Mouse (Mus musculus) lung, embryonic 16.5 days (tissue): Measurements from ENCODE around the gene Fcgrt. TPM values are rescaled to one million over a fixed set of nuclear protein-coding genes. Genes with fewer than 3 reads are reported as not detected.
A peak's percentile ranks its signal among the peaks of the same experiment; 100 is the strongest.
"Not testable (repeated sequence)": the region's sequence is repeated elsewhere in the genome, so short reads cannot be mapped to it uniquely, and the experiment has no call there.

Experiments
- ATAC-seq: fragments of 200-750 bp; cut with Nextera tagmentation; 2 replicates; pipeline ENCODE4 v1.8.0; 2017; ENCODE audit warnings: low read depth, mild to moderate bottlenecking, moderate library complexity
- H3K27ac ChIP-seq: fragments of 300-500 bp; sonication (generic); 2 replicates; pipeline ENCODE4 v1.5.1; 2014; ENCODE audit warnings: mild to moderate bottlenecking, control low read depth, low read length
- H3K27me3 ChIP-seq: fragments of 300-500 bp; sonication (generic); 2 replicates; pipeline ENCODE4 v1.6.1; 2014; ENCODE audit warnings: low read depth, low read length, mixed read lengths; ENCODE audit not compliant: control insufficient read depth, insufficient read depth
- H3K36me3 ChIP-seq: fragments of 300-500 bp; sonication (generic); 2 replicates; pipeline ENCODE4 v1.6.1; 2014; ENCODE audit warnings: low read length; ENCODE audit not compliant: control insufficient read depth, insufficient read depth
- H3K4me1 ChIP-seq: fragments of 300-500 bp; sonication (generic); replicated peaks from 2 replicates; pipeline ENCODE4 v1.6.1; 2014; ENCODE audit warnings: low read length, mixed read lengths; ENCODE audit not compliant: control insufficient read depth, insufficient read depth
- H3K4me2 ChIP-seq: fragments of 300-500 bp; sonication (generic); 2 replicates; pipeline ENCODE4 v1.6.1; 2014; ENCODE audit warnings: low read depth, low read length, control low read depth
- H3K4me3 ChIP-seq: fragments of 300-500 bp; sonication (generic); 2 replicates; pipeline ENCODE4 v1.5.1; 2014; ENCODE audit warnings: mild to moderate bottlenecking, low read length, control low read depth
- H3K9ac ChIP-seq: fragments of 300-500 bp; sonication (generic); 2 replicates; pipeline ENCODE4 v1.6.1; 2014; ENCODE audit warnings: low read length, control low read depth
- H3K9me3 ChIP-seq: fragments of 300-500 bp; sonication (generic); 2 replicates; pipeline ENCODE4 v1.6.1; 2016; ENCODE audit warnings: low read length; ENCODE audit not compliant: control insufficient read depth
- WGBS: fragments of 180-500 bp; shearing (Covaris S2); extraction: QIAGEN DNeasy Blood & Tissue Kit; methylation state at CpG from one replicate; pipeline ENCODE4 v1.1.7; 2014; 5-methylcytosine and 5-hydroxymethylcytosine counted together
- polyA plus RNA-seq: library from polyadenylated mRNA; unstranded; fragments of >200 nt; fragmentation: Nextera tagmentation; extraction: Ambion mirVana; gene quantifications from 2 replicates; pipeline ENCODE4 v1.2.1, GENCODE M21; 2015

The Fcgrt gene
- polyA plus RNA-seq, result 93.7 and 97.1 TPM in 2 replicates

- Histone ChIP-seq H3K9ac (peak within 1 kb of the TSS; percentile 74), H3K4me3 (peak within 1 kb of the TSS; percentile 56), H3K27me3 (no peaks in the 10 kb centered on the region), H3K4me1 (peaks cover 22% of the 10 kb centered on the region), H3K4me2 (peak within 1 kb of the TSS; percentile 69), H3K9me3 (no peaks in the 10 kb centered on the region), H3K36me3 (peaks cover 3% of the 10 kb centered on the region; the same call in 1 of the 2 replicates), H3K27ac (peak within 1 kb of the TSS; percentile 91)
- WGBS, result 14% methylated on average over 7 of the region's 7 CpGs
- peak; percentile 98 for ATAC-seq
These were observed at the start of gene Fcgrt for GRCm38 (mm10) chr7:45103652-45104180. Gene Fcgrt, minus strand, starts transcription at chr7:45103851.

GRCm38 (mm10) chr7:45153052-45153451 is 49.4 kb upstream of the Fcgrt start:
- H3K9me3 ChIP-seq, H3K36me3 ChIP-seq, H3K27me3 ChIP-seq, ATAC-seq, H3K27ac ChIP-seq, H3K4me3 ChIP-seq: not testable (repeated sequence)
- Histone ChIP-seq H3K4me1 (peaks cover 27% of the 10 kb centered on the region), H3K9ac (peak overlapping the region; percentile 95), H3K4me2 (peak overlapping the region; percentile 89; the same call in 1 of the 2 replicates)
- 78% methylated on average over 2 of the region's 2 CpGs for WGBS

DNA sequence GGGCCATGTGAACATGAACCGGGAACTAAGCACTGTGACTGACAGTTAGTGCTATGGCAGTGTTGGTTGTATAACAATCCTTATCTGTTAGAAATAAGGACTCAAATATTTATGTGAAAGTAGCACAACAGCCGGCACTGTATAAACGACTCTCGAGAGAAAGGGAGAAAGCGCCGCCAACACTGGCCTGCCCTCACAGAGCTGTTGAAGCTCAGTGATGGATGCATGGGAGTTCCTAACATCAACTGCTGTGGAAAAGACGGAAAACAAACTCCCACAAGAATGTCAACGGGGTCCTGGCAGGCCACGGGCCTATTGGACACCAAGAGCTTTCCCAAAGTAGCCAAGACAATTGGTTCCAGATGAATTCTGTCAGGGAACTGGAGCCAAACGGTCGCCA is 47.7 kb upstream of the Fcgrt start:
- WGBS, result 24% methylated on average over 11 of the region's 11 CpGs
- Histone ChIP-seq H3K4me2 (no peak overlapping the region), H3K9ac (no peak overlapping the region), H3K27me3 (no peaks in the 10 kb centered on the region), H3K36me3 (no peaks in the 10 kb centered on the region), H3K9me3 (no peaks in the 10 kb centered on the region), H3K27ac (peak overlapping the region; percentile 77), H3K4me1 (peaks cover 27% of the 10 kb centered on the region), H3K4me3 (no peak overlapping the region)
- ATAC-seq, result peak; percentile 13; the same call in 1 of the 2 replicates

GRCm38 (mm10) chr7:45150321-45150720 is 46.7 kb upstream of the Fcgrt start:
- Histone ChIP-seq H3K9me3 (no peaks in the 10 kb centered on the region), H3K9ac (no peak overlapping the region), H3K36me3 (0 out of 2 replicates have a peak, but pooled peaks cover 2% of the 10 kb centered on the region), H3K27ac (peak overlapping the region; percentile 77), H3K4me3 (no peak overlapping the region), H3K27me3 (no peaks in the 10 kb centered on the region), H3K4me2 (no peak overlapping the region), H3K4me1 (peaks cover 25% of the 10 kb centered on the region)
- no peak for ATAC-seq
- WGBS, result 48% methylated on average over 4 of the region's 4 CpGs

GRCm38 (mm10) chr7:45149545-45149944 is 45.9 kb upstream of the Fcgrt start:
- H3K9me3 ChIP-seq, result no peaks in the 10 kb centered on the region
- peak; percentile 22 for ATAC-seq
- H3K4me2 ChIP-seq, result no peak overlapping the region
- H3K4me1 ChIP-seq, result peaks cover 18% of the 10 kb centered on the region
- 45% methylated on average over 6 of the region's 6 CpGs for WGBS
- H3K27ac ChIP-seq, result peak overlapping the region; percentile 17; the same call in 1 of the 2 replicates
- H3K36me3 ChIP-seq, result 0 out of 2 replicates have a peak, but pooled peaks cover 2% of the 10 kb centered on the region
- no peak overlapping the region for H3K9ac ChIP-seq
- H3K4me3 ChIP-seq, result no peak overlapping the region
- H3K27me3 ChIP-seq, result no peaks in the 10 kb centered on the region

GRCm38 (mm10) chr7:45148534-45149098 is 45.0 kb upstream of the Fcgrt start:
- no peak for ATAC-seq
- Histone ChIP-seq H3K4me1 (peaks cover 18% of the 10 kb centered on the region), H3K9ac (peak overlapping the region; percentile 17; the same call in 1 of the 2 replicates), H3K36me3 (0 out of 2 replicates have a peak, but pooled peaks cover 2% of the 10 kb centered on the region), H3K27ac (0 out of 2 replicates have a peak overlapping the region, but pooled peaks have one; percentile 19), H3K4me2 (no peak overlapping the region), H3K4me3 (no peak overlapping the region), H3K27me3 (no peaks in the 10 kb centered on the region), H3K9me3 (no peaks in the 10 kb centered on the region)
- WGBS, result 39% methylated on average over 4 of the region's 4 CpGs

DNA sequence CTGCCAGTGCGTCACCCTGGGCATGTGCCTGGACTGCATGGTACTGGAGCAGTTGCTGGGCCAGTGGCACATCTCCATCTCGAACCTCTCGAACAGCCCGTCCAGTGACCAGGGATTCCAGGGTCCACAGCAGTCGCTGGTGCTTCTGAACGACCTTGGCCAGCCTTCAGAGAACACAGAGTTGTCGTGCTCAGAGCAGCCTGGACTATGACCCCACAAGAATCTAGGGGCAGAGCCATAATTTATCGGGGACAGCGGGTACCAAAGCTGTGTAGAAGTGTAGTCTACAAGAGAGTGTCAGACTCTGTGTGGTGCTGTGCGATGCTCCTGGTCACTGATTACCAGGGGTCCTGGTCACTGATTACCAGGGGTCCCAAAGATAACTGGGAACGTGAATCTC is 44.2 kb upstream of the Fcgrt start:
- H3K27ac ChIP-seq, result no peak overlapping the region
- H3K36me3 ChIP-seq, result 0 out of 2 replicates have a peak, but pooled peaks cover 2% of the 10 kb centered on the region
- no peaks in the 10 kb centered on the region for H3K27me3 ChIP-seq
- H3K4me3 ChIP-seq, result no peak overlapping the region
- no peak for ATAC-seq
- H3K4me1 ChIP-seq, result peaks cover 13% of the 10 kb centered on the region
- WGBS, result 80% methylated on average over 11 of the region's 11 CpGs
- H3K9ac ChIP-seq, result no peak overlapping the region
- no peak overlapping the region for H3K4me2 ChIP-seq
- no peaks in the 10 kb centered on the region for H3K9me3 ChIP-seq

- H3K9me3 ChIP-seq, result no peaks in the 10 kb centered on the region
- no peak overlapping the region for H3K4me3 ChIP-seq
- no peak overlapping the region for H3K27ac ChIP-seq
- no peak overlapping the region for H3K9ac ChIP-seq
- H3K27me3 ChIP-seq, result no peaks in the 10 kb centered on the region
- ATAC-seq, result no peak
- WGBS, result 87% methylated on average over 11 of the region's 11 CpGs
- peaks cover 5% of the 10 kb centered on the region; the same call in 1 of the 2 replicates for H3K36me3 ChIP-seq
- no peak overlapping the region for H3K4me2 ChIP-seq
- H3K4me1 ChIP-seq, result peaks cover 13% of the 10 kb centered on the region
These were observed 43.6 kb upstream of the Fcgrt start for GRCm38 (mm10) chr7:45147267-45147666.

DNA sequence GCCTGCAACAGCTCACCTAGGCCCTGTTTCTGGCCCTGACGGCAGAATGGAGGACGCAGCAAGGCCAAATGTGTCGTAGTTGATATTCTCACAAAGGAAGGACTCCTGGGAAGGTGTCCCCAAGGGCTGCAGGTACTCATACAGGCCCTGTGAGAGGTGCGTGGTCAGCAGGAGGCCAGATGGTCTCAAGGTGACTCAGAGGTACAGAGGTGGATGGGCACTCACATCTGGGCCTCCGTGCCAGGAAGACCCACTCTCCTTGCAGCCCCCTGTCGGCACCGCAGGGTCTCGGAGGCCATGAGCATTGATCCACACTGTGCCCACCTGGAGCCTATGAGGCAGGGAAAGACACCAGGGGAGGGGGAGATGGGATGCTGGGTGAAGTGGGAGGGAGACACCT is 41.8 kb upstream of the Fcgrt start:
- Histone ChIP-seq H3K27ac (no peak overlapping the region), H3K9ac (no peak overlapping the region), H3K4me2 (no peak overlapping the region), H3K9me3 (no peaks in the 10 kb centered on the region), H3K4me3 (no peak overlapping the region), H3K27me3 (no peaks in the 10 kb centered on the region), H3K36me3 (peaks cover 5% of the 10 kb centered on the region; the same call in 1 of the 2 replicates), H3K4me1 (peaks cover 4% of the 10 kb centered on the region)
- ATAC-seq, result no peak
- 93% methylated on average over 8 of the region's 8 CpGs for WGBS
